Mouse (Mus musculus): ENCODE measurements around the gene Gm5965. TPM values are rescaled to one million over a fixed set of nuclear protein-coding genes. Genes with fewer than 3 reads are reported as not detected.

Gm5965 gene
- polyA plus RNA-seq, 1 experiment from 2014 or later, result not detected

DNA sequence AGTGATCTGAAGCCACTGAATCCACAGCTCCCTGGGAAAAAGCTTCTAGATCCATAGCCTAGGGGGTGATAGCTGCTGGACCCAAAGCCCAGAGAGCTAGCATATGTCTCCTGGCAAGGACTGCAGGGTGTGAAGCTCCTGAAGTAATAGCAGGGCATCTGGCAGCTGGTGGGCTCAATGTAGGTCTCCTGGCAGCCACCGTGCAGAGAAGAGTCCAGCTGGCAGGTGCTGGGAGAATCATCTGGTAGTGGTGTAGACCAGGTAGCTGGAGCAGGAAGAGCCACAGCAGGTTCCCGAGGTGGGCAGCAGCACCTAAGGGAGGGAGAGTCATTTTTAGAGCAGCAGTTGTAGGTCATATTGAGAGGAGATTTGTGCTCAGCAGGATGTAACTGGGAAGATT, 34.1 kb downstream of the Gm5965 start, which contains the start of gene Gm20741:
Gene Gm20741 (minus strand): TSS at position 394 of the 400 bp plus-strand sequence.
- no peaks in the 10 kb centered on the region for H3K9me3 ChIP-seq (replicated peaks; ENCODE audit: control insufficient read depth, low read length, poor library complexity, severe bottlenecking)
- H3K9ac ChIP-seq (ENCODE audit: low read depth, low read length), result no peak within 1 kb of the TSS
- no peak within 1 kb of the TSS for H3K27ac ChIP-seq (ENCODE audit: low read length)
- no peaks in the 10 kb centered on the region for H3K36me3 ChIP-seq (ENCODE audit: control insufficient read depth, insufficient read depth, low read length)
- 79% methylated on average over 2 of the region's 2 CpGs for WGBS
- no peaks in the 10 kb centered on the region for H3K4me1 ChIP-seq (ENCODE audit: control insufficient read depth, insufficient read depth, low read length)
- no peak for ATAC-seq
- H3K4me2 ChIP-seq (ENCODE audit: low read length), result no peak within 1 kb of the TSS
- H3K27me3 ChIP-seq (ENCODE audit: control insufficient read depth, insufficient read depth, low read depth, low read length), result no peaks in the 10 kb centered on the region
- H3K4me3 ChIP-seq (ENCODE audit: low read depth, low read length), result no peak within 1 kb of the TSS

DNA sequence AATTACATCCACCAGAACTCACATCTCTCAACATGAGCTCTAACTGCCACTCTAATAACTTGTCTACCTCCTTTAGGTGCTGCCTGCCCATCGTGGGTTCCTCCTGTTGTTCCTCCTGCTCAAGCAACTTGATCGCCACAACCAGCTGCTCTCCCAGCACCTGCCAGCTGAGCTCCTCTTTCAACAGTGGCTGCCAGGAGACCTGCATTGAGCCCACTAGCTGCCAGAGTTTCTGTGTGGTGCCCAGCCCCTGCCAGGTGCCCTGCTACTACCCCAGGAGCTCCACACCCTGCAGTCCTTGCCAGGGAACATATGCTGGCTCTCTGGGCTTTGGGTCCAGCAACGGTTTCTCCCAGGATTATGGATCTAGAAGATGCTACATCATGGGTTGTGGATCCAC, 42.4 kb downstream of the Gm5965 start, which contains the start of gene Krtap15:
Gene Krtap15 (plus strand): TSS at position 150 of the 400 bp plus-strand sequence.
- Histone ChIP-seq H3K27ac (ENCODE audit: low read length) (no peak within 1 kb of the TSS), H3K4me3 (ENCODE audit: low read depth, low read length) (no peak within 1 kb of the TSS), H3K36me3 (ENCODE audit: control insufficient read depth, insufficient read depth, low read length) (no peaks in the 10 kb centered on the region), H3K9ac (ENCODE audit: low read depth, low read length) (no peak within 1 kb of the TSS), H3K9me3 (replicated peaks; ENCODE audit: control insufficient read depth, low read length, poor library complexity, severe bottlenecking) (no peaks in the 10 kb centered on the region), H3K27me3 (ENCODE audit: control insufficient read depth, insufficient read depth, low read depth, low read length) (no peaks in the 10 kb centered on the region), H3K4me1 (ENCODE audit: control insufficient read depth, insufficient read depth, low read length) (no peaks in the 10 kb centered on the region), H3K4me2 (ENCODE audit: low read length) (no peak within 1 kb of the TSS)
- 87% methylated on average over 3 of the region's 3 CpGs for WGBS
- no peak for ATAC-seq

DNA sequence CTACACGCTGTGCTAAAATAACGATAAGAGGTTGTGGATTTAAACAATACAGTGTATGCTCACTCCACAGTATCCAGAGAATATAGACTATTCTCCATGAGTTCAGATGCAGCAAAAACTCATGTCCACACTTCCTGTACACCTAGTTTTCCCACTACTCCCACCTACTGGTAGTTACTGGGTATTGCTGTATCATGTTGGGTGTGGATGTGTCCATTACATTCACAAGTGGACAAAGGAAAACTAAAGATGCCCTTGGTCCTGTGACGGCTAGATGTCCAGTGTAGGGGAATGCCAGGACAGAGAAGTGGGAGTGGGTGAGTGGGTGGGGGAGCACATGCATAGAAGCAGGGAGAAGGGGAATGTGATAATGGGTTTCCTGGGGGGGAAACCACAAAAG, 46.0 kb downstream of the Gm5965 start:
- Histone ChIP-seq H3K27me3 (ENCODE audit: control insufficient read depth, insufficient read depth, low read depth, low read length) (no peaks in the 10 kb centered on the region), H3K36me3 (ENCODE audit: control insufficient read depth, insufficient read depth, low read length) (no peaks in the 10 kb centered on the region), H3K4me3 (ENCODE audit: low read depth, low read length) (no peak overlapping the region), H3K4me1 (ENCODE audit: control insufficient read depth, insufficient read depth, low read length) (no peaks in the 10 kb centered on the region), H3K4me2 (ENCODE audit: low read length) (no peak overlapping the region), H3K9me3 (replicated peaks; ENCODE audit: control insufficient read depth, low read length, poor library complexity, severe bottlenecking) (no peaks in the 10 kb centered on the region), H3K9ac (ENCODE audit: low read depth, low read length) (no peak overlapping the region), H3K27ac (ENCODE audit: low read length) (no peak overlapping the region)
- WGBS, result 83% methylated on average over 3 of the region's 3 CpGs
- no peak for ATAC-seq

DNA sequence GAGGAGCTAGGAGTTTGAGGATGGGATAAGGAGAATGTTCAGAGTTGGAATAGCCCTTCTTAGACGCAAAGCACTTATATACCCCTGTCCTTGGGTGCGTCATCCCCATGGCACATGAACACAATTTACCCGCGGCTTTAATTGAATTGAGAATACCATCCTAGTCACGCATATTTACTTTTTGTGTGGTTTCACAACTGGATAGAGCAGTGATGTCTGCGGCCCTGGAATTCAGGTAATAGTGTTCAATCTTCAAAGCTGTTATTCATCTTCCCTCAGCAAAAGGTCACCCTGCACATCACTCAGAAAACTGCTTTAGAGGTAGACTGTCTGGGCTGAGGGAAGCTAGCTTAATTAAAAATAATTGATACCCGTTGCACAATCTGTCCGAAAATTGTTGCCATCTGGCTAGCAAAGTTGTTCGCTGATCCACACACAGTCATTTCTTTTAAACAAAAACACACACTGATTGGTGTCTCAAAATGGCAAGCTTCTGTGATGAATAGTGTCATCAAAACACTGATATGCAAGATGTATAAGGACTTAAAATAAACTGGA, 48.5 kb downstream of the Gm5965 start, which contains the start of gene Krtap14:
Gene Krtap14 (minus strand): TSS at position 51 of the 558 bp plus-strand sequence.
- Histone ChIP-seq H3K27me3 (ENCODE audit: control insufficient read depth, insufficient read depth, low read depth, low read length) (no peaks in the 10 kb centered on the region), H3K4me2 (ENCODE audit: low read length) (no peak within 1 kb of the TSS), H3K9me3 (replicated peaks; ENCODE audit: control insufficient read depth, low read length, poor library complexity, severe bottlenecking) (no peaks in the 10 kb centered on the region), H3K27ac (ENCODE audit: low read length) (no peak within 1 kb of the TSS), H3K36me3 (ENCODE audit: control insufficient read depth, insufficient read depth, low read length) (no peaks in the 10 kb centered on the region), H3K9ac (ENCODE audit: low read depth, low read length) (no peak within 1 kb of the TSS), H3K4me3 (ENCODE audit: low read depth, low read length) (no peak within 1 kb of the TSS), H3K4me1 (ENCODE audit: control insufficient read depth, insufficient read depth, low read length) (no peaks in the 10 kb centered on the region)
- 85% methylated on average over 9 of the region's 9 CpGs for WGBS
- no peak for ATAC-seq

DNA sequence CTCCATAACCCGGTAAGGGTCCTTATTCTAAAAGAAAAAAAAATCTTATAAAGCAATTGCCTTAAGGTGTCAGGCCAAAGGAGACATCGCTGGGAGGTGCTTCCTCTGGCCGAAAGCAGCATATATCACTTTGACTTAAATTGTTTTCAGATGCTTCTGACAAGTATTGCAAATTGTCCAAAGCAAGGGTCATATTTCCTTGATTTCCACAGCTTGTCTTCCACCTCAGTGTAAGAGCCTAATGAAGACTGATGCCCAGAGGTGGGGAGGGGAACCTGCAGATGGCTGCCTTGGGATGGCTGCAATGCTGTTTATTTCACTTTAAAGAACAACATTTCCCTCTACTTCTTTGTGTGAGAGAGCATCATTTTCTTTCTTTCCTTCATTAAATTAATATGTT, 49.3 kb downstream of the Gm5965 start:
- no peak overlapping the region for H3K4me2 ChIP-seq (ENCODE audit: low read length)
- no peaks in the 10 kb centered on the region for H3K9me3 ChIP-seq (replicated peaks; ENCODE audit: control insufficient read depth, low read length, poor library complexity, severe bottlenecking)
- ATAC-seq, result no peak
- H3K9ac ChIP-seq (ENCODE audit: low read depth, low read length), result no peak overlapping the region
- H3K4me3 ChIP-seq (ENCODE audit: low read depth, low read length), result no peak overlapping the region
- 89% methylated on average over 3 of the region's 3 CpGs for WGBS
- H3K27me3 ChIP-seq (ENCODE audit: control insufficient read depth, insufficient read depth, low read depth, low read length), result no peaks in the 10 kb centered on the region
- no peaks in the 10 kb centered on the region for H3K4me1 ChIP-seq (ENCODE audit: control insufficient read depth, insufficient read depth, low read length)
- no peaks in the 10 kb centered on the region for H3K36me3 ChIP-seq (ENCODE audit: control insufficient read depth, insufficient read depth, low read length)
- H3K27ac ChIP-seq (ENCODE audit: low read length), result no peak overlapping the region

Other genes with a start within 250 kb of the Gm5965 start
- gene Cldn8, start 214.7 kb upstream of the Gm5965 start, polyA plus RNA-seq (2015; fragmentation: Nextera tagmentation; extraction: Ambion mirVana), result not detected in 2 replicates
- not detected in 2 replicates for gene Krtap24-1, start 165.6 kb upstream of the Gm5965 start, polyA plus RNA-seq (2015; fragmentation: Nextera tagmentation; extraction: Ambion mirVana)
- gene 2310079G19Rik, start 150.2 kb upstream of the Gm5965 start, polyA plus RNA-seq (2015; fragmentation: Nextera tagmentation; extraction: Ambion mirVana), result not detected in 2 replicates
- not detected in 2 replicates for gene Krtap26-1, start 130.1 kb upstream of the Gm5965 start, polyA plus RNA-seq (2015; fragmentation: Nextera tagmentation; extraction: Ambion mirVana)
- gene Krtap27-1, start 106.2 kb upstream of the Gm5965 start, polyA plus RNA-seq (2015; fragmentation: Nextera tagmentation; extraction: Ambion mirVana), result not detected in 2 replicates
- not detected in 2 replicates for gene 2310061N02Rik, start 69.9 kb upstream of the Gm5965 start, polyA plus RNA-seq (2015; fragmentation: Nextera tagmentation; extraction: Ambion mirVana)
- not detected in 2 replicates for gene Krtap13-1, start 49.0 kb upstream of the Gm5965 start, polyA plus RNA-seq (2015; fragmentation: Nextera tagmentation; extraction: Ambion mirVana)
- gene Krtap13, start 26.3 kb upstream of the Gm5965 start, polyA plus RNA-seq (2015; fragmentation: Nextera tagmentation; extraction: Ambion mirVana), result 0.21 TPM in 1 of 2 replicates, not detected in the other
- gene 2310034C09Rik, start 19.0 kb upstream of the Gm5965 start, polyA plus RNA-seq (2015; fragmentation: Nextera tagmentation; extraction: Ambion mirVana), result not detected in 2 replicates
- gene 2310057N15Rik, start 3.7 kb upstream of the Gm5965 start, polyA plus RNA-seq (2015; fragmentation: Nextera tagmentation; extraction: Ambion mirVana), result not detected in 2 replicates
- gene Gm20741, start 34.3 kb downstream of the Gm5965 start, polyA plus RNA-seq (2015; fragmentation: Nextera tagmentation; extraction: Ambion mirVana), result not detected in 2 replicates
- gene Krtap15, start 42.3 kb downstream of the Gm5965 start, polyA plus RNA-seq (2015; fragmentation: Nextera tagmentation; extraction: Ambion mirVana), result not detected in 2 replicates
- not detected in 2 replicates for gene Krtap14, start 48.2 kb downstream of the Gm5965 start, polyA plus RNA-seq (2015; fragmentation: Nextera tagmentation; extraction: Ambion mirVana)
- not detected in 2 replicates for gene Krtap19-1, start 91.5 kb downstream of the Gm5965 start, polyA plus RNA-seq (2015; fragmentation: Nextera tagmentation; extraction: Ambion mirVana)
- not detected in 2 replicates for gene Krtap19-2, start 96.4 kb downstream of the Gm5965 start, polyA plus RNA-seq (2015; fragmentation: Nextera tagmentation; extraction: Ambion mirVana)
- gene Krtap19-3, start 100.1 kb downstream of the Gm5965 start, polyA plus RNA-seq (2015; fragmentation: Nextera tagmentation; extraction: Ambion mirVana), result not detected in 2 replicates
- not detected in 2 replicates for gene Krtap19-4, start 107.2 kb downstream of the Gm5965 start, polyA plus RNA-seq (2015; fragmentation: Nextera tagmentation; extraction: Ambion mirVana)
- gene Krtap19-5, start 118.6 kb downstream of the Gm5965 start, polyA plus RNA-seq (2015; fragmentation: Nextera tagmentation; extraction: Ambion mirVana), result not detected in 2 replicates
- gene Krtap19-9b, start 154.4 kb downstream of the Gm5965 start, polyA plus RNA-seq (2015; fragmentation: Nextera tagmentation; extraction: Ambion mirVana), result not detected in 2 replicates
- not detected in 2 replicates for gene Krtap16-3, start 185.0 kb downstream of the Gm5965 start, polyA plus RNA-seq (2015; fragmentation: Nextera tagmentation; extraction: Ambion mirVana)
- gene Krtap22-2, start 232.9 kb downstream of the Gm5965 start, polyA plus RNA-seq (2015; fragmentation: Nextera tagmentation; extraction: Ambion mirVana), result not detected in 2 replicates
- not detected in 2 replicates for gene Gm10229, start 237.4 kb downstream of the Gm5965 start, polyA plus RNA-seq (2015; fragmentation: Nextera tagmentation; extraction: Ambion mirVana)